Mouse (Mus musculus) macrophage (primary cell): ENCODE measurements around the gene Paqr9. TPM values are rescaled to one million over a fixed set of nuclear protein-coding genes. Genes with fewer than 3 reads are reported as not detected.
"Not testable (repeated sequence)": the region's sequence is repeated elsewhere in the genome, so short reads cannot be mapped to it uniquely, and the experiment has no call there.

ENCODE experiments used
- H3K27ac ChIP-seq: fragments of 350-480 bp; formaldehyde crosslinking; 2 replicates; pipeline ENCODE4 v1.9.0; 2021
- H3K36me3 ChIP-seq: fragments of 350-480 bp; formaldehyde crosslinking; 2 replicates; pipeline ENCODE4 v1.9.0; 2021; ENCODE audit errors: inconsistent target
- H3K4me3 ChIP-seq: fragments of 350-480 bp; formaldehyde crosslinking; 2 replicates; pipeline ENCODE4 v1.9.0; 2021; ENCODE audit errors: inconsistent target
- H3K79me2 ChIP-seq: fragments of 350-480 bp; formaldehyde crosslinking; 2 replicates; pipeline ENCODE4 v1.9.0; 2021; ENCODE audit errors: inconsistent target
- WGBS: methylation state at CpG from one replicate; pipeline ENCODE4 v1.1.7; 2026; ENCODE audit warnings: inconsistent platforms; ENCODE audit not compliant: missing documents; 5-methylcytosine and 5-hydroxymethylcytosine counted together
- polyA plus RNA-seq: library from polyadenylated mRNA; stranded (reverse); fragments of 250-400 nt; gene quantifications from 3 replicates; pipeline ENCODE4 v1.2.4, GENCODE M21; 2018; ENCODE audit warnings: inconsistent platforms
- total RNA-seq, 78 experiments: library from RNA; depleted of rRNA; stranded (reverse); fragments of 250-400 nt; gene quantifications; 1 replicate in 9 of 78; 2 replicates in 24 of 78; 3 replicates in 43 of 78; 4 replicates in 2 of 78; pipeline ENCODE4 v1.2.4; 2018; ENCODE audit warnings: inconsistent platforms in 56 of 78

Paqr9 gene
- total RNA-seq (2018; cell fraction: chromatin; rRNA removed): under 1 TPM in 15 of 26 experiments, not detected in 11; 0.09 to 0.33 (median 0.21) TPM
- under 1 TPM; 0.03 to 0.22 (median 0.12) TPM for total RNA-seq (2018; cell fraction: cytosol; rRNA removed)
- total RNA-seq (2018; cell fraction: nucleus; rRNA removed): under 1 TPM in 19 of 26 experiments, not detected in 7; 0.04 to 0.46 (median 0.17) TPM
- polyA plus RNA-seq: 0.12 to 0.53 TPM (median 0.26 TPM) in 3 replicates

DNA sequence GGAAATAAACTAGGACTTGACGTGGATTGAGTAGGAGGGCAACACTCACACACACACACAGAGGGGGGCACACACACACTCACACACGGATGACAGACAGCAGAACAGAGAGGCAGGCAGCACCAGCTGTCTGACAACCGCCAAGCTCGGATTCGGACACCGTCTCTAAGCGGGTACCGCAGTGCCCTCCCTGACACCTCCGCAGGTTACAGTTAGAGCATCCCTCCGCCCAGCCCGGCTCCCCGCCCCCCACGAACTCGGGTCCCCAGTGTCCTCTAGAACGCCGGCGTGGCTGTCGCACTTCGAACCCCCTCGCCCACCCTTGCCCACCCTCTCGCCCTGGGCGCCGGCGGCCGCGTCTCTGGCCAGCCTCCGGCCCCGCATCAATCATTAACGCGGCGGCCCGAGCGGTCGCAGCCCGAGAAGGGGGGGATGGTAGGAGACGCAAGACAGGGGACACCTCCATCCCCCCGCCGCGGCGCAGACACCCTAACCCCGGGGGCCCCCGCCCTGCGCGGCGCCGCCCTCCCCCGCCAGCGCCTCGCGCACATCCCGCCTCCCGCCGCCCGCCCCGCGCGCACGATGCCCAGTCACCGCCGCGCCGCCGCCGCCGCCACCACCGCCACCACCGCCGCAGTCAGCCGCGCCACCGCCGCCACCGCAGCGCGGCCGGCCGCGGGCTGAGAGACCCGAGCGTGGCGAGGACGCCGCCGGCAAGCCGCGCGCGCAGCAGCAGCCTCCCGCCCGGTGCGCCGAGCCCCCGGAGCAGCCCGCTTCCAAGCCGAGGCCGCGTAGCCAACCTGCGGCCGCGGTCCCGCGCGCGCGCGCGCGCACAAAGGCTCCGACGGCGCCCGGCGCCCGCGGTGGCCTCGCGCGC is at the start of gene Paqr9:
Gene Paqr9, plus strand, starts transcription at position 599 of the 877 bp plus-strand sequence.
- 1% methylated on average over 53 of the region's 118 CpGs for WGBS
- H3K27ac ChIP-seq: no peak within 1 kb of the TSS
- H3K79me2 ChIP-seq: no peaks in the 10 kb centered on the region
- H3K36me3 ChIP-seq: no peaks in the 10 kb centered on the region
- H3K4me3 ChIP-seq: no peak within 1 kb of the TSS

DNA sequence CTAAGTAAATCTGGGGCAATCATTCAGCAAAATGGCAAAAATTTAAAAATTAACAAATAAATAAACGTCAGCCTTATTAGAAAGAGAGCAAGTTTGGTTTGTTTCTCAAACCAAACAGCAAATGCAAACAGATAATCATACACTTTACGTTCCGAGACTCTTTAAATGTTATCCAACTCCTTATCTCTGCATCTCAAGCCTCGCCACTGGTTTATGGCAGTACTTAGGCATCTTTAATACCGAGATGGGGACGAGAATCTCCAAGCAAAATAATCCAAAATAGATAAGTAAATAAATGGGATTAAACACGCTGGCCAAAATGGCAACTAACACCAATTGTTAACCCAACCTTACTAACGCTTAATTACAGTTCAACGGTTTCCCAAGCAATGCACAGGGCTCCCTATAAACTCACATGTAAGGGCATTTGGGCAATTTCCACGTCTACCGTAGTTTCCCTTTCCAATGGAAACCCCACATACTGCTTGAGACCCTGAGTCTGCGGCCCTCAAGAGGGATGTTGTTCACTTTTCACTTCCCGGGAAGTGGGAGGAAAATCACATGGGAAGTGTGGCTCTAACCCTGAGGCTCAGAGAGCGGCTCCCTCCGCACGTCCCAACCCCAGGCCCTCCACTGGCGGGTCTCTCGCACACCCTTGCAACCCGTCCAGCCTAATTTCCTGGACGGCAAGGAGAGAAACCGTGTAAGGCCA is 48.6 kb upstream of the Paqr9 start:
- WGBS: 9% methylated on average over 21 of the region's 21 CpGs
- peaks cover 63% of the 10 kb centered on the region for H3K79me2 ChIP-seq
- H3K36me3 ChIP-seq: no peaks in the 10 kb centered on the region
- H3K27ac ChIP-seq: peak overlapping the region; percentile 65
- H3K4me3 ChIP-seq: peak overlapping the region; percentile 96

- H3K4me3 ChIP-seq: peak within 1 kb of the TSS; percentile 96
- H3K27ac ChIP-seq: peak within 1 kb of the TSS; percentile 88
- WGBS: under 1% methylated on average over 60 of the region's 74 CpGs
- no peaks in the 10 kb centered on the region for H3K36me3 ChIP-seq
- peaks cover 55% of the 10 kb centered on the region for H3K79me2 ChIP-seq
Observed at GRCm38 (mm10) chr9:95511472-95512330, 47.8 kb upstream of the Paqr9 start, which contains the start of gene U2surp. U2surp (minus strand) TSS chr9:95511996.

GRCm38 (mm10) chr9:95512331-95513030 is 47.0 kb upstream of the Paqr9 start:
- Histone ChIP-seq H3K36me3 (no peaks in the 10 kb centered on the region), H3K79me2 (peaks cover 47% of the 10 kb centered on the region), H3K27ac (peak overlapping the region; percentile 88), H3K4me3 (peak overlapping the region; percentile 68)
- WGBS: 34% methylated on average over 15 of the region's 15 CpGs

DNA sequence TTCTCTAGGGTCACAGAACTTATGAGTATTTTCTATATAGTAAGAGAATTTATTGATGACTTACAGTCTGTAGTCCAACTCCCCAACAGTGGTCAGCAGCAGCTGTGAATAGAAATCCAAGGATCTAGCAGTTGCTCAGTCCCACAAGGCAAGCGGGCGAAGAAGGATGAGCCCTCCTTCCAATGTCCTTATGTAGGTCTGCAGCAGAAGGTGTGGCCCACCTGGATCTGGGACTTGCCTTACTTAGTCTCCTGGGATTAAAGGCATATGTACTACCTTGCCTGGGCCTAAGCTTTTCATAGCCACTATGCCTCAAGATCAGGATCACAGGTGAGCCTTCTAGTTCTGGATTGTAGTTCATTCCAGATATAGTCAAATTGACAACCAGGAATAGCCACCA is 45.7 kb upstream of the Paqr9 start:
- 93% methylated on average over 2 of the region's 2 CpGs for WGBS
- no peak overlapping the region for H3K27ac ChIP-seq

GRCm38 (mm10) chr9:95514361-95514760 is 45.1 kb upstream of the Paqr9 start:
- 62% methylated on average over 3 of the region's 3 CpGs for WGBS

More for the DNA sequence above, 45.7 kb upstream of the Paqr9 start:
- Histone ChIP-seq H3K79me2 (peaks cover 34% of the 10 kb centered on the region), H3K4me3 (no peak overlapping the region), H3K36me3 (no peaks in the 10 kb centered on the region)

GRCm38 (mm10) chr9:95520563-95520962 is 38.9 kb upstream of the Paqr9 start:
- 96% methylated on average over 5 of the region's 5 CpGs for WGBS
- no peak overlapping the region for H3K27ac ChIP-seq
- no peaks in the 10 kb centered on the region for H3K36me3 ChIP-seq
- no peaks in the 10 kb centered on the region for H3K79me2 ChIP-seq
- H3K4me3 ChIP-seq: no peak overlapping the region

More at GRCm38 (mm10) chr9:95514361-95514760, 45.1 kb upstream of the Paqr9 start:
- H3K79me2 ChIP-seq: peaks cover 28% of the 10 kb centered on the region
- H3K36me3 ChIP-seq, H3K4me3 ChIP-seq, H3K27ac ChIP-seq: not testable (repeated sequence)

DNA sequence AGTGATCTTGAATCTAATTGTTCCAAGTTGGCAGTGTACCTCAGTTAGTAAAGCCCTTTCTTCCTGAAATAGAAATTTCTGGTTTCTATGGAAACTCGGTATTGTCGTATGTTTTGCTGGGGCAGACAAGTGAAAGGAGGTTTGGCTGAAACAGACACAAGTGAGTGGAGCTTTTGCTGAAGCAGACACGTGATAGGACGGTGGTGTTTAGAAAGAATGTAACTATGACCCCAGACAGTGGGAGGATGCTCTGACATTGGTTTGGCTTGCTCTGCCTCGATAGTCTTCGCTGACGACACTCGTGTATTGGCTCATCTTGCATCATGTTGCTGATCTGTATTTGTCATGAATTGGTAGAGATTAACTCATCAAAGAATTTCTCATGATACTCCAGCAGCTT is 38.4 kb upstream of the Paqr9 start:
- H3K36me3 ChIP-seq: no peaks in the 10 kb centered on the region
- H3K79me2 ChIP-seq: no peaks in the 10 kb centered on the region
- H3K4me3 ChIP-seq: no peak overlapping the region
- no peak overlapping the region for H3K27ac ChIP-seq
- 93% methylated on average over 8 of the region's 8 CpGs for WGBS

DNA sequence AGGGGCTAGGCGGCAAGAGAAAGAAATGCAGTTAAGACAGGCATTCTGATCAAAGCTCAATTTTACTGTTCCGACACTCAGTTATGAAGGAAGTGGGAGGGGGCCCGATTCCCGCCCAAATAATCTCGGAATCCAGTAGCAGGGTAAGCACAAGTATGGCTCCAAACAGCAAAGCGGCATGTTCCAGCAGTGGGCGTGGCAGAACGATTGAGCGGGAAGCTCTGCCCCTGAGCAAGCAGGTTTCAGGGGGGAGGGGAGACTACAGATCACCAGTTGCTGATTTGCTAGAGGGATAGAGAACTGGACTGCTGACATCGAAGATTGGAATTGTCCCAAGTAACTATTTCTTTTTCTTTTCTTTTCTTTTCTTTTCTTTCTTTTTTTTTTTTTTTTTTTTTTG is 37.9 kb upstream of the Paqr9 start:
- no peak overlapping the region for H3K4me3 ChIP-seq

DNA sequence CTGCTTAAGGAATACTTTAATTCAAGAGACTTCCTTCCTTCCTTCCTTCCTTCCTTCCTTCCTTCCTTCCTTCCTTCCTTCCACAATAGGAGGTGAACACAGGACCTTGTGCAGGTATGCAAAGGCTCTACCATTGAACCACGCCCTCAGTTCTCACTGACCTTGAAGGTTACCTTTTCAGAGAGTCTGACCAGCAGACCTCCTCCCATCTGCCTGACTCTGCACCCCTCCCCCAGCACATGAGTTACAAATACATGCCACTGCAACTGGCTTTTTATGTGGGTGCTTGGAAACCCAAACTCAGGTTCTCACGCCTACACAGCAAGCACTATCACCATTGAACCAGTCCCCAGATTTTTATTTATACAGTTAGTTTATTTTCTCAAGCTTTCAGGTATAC is 36.9 kb upstream of the Paqr9 start:
- Histone ChIP-seq H3K36me3 (no peaks in the 10 kb centered on the region), H3K27ac (no peak overlapping the region), H3K79me2 (no peaks in the 10 kb centered on the region), H3K4me3 (no peak overlapping the region)
- WGBS: 100% methylated on average over 2 of the region's 2 CpGs

More for the DNA sequence above, 37.9 kb upstream of the Paqr9 start:
- Histone ChIP-seq H3K36me3 (no peaks in the 10 kb centered on the region), H3K79me2 (no peaks in the 10 kb centered on the region), H3K27ac (no peak overlapping the region)
- WGBS: 78% methylated on average over 10 of the region's 10 CpGs

DNA sequence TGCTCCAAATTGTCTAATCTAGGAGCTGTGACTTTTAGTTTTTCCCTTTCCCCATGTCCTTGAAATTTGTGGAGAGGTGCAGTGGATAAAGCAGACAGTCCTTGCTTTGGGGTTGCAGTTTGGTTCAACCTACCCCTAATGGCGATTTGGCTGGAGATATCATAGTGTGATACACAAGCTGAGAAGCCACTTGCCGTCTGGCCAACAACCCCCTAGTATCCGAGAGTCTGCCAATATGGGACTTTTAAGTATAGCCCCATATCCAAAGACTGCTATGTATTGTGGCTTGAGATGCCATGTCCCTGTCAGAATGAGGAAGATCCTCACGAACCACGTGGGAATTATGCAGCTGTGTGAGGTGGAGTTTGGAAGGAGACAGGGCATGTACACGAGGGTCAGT is 34.1 kb upstream of the Paqr9 start:
- Histone ChIP-seq H3K36me3 (no peaks in the 10 kb centered on the region), H3K4me3 (no peak overlapping the region), H3K27ac (no peak overlapping the region), H3K79me2 (no peaks in the 10 kb centered on the region)
- 86% methylated on average over 6 of the region's 6 CpGs for WGBS

- no peaks in the 10 kb centered on the region for H3K36me3 ChIP-seq
- no peak overlapping the region for H3K27ac ChIP-seq
- no peak overlapping the region for H3K4me3 ChIP-seq
- H3K79me2 ChIP-seq: no peaks in the 10 kb centered on the region
- 0% methylated on average over 1 of the region's 2 CpGs for whole genome bisulfite sequencing
Observed at GRCm38 (mm10) chr9:95525961-95526360, 33.5 kb upstream of the Paqr9 start.

GRCm38 (mm10) chr9:95527676-95528075 is 31.8 kb upstream of the Paqr9 start:
- Histone ChIP-seq H3K4me3 (no peak overlapping the region), H3K79me2 (no peaks in the 10 kb centered on the region), H3K36me3 (no peaks in the 10 kb centered on the region), H3K27ac (no peak overlapping the region)
- WGBS: 29% methylated on average over 2 of the region's 2 CpGs
